Mouse (Mus musculus) stomach, postnatal 0 days (tissue): ENCODE measurements around the gene Gm5134.

Experiments
- CTCF ChIP-seq: IDR thresholded peaks from 2 replicates; pipeline ENCODE4 v1.5.1; 2016; ENCODE audit warnings: antibody characterized with exemption, low read depth, mild to moderate bottlenecking, moderate library complexity
- EP300 ChIP-seq: optimal IDR thresholded peaks from 2 replicates; pipeline ENCODE3; 2016; ENCODE audit warnings: antibody characterized with exemption

- TF ChIP-seq CTCF (no peak), EP300 (no peak)
Measured at GRCm38 (mm10) chr10:75950791-75951210, 3.5 kb upstream of the Gm5134 start.
